Mouse (Mus musculus): ENCODE measurements at regions not wholly inside any gene's neighbourhood (a gene's known extent, or its start where the extent isn't known, plus 50 kb on each side); places are given as distances from the start of the nearest gene placed in this dataset.

DNA sequence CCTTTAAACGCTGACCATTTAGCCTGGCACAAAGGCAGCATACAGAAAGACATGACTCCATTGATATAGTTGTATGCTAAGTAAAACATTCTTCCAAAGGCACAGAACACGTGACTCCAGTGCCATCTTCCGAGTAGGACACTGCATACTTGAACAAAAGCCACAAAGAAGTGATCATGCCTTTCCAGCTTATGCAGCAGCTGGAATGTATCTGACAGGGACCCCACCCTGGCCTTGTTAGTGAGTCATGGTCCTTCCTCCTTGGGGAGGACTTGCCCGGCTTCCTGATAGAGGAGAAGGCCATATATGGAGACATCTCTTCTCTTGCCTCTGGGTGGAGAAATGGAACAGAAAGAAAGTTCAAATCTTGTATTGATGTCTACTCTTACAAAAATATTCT lies 749.8 kb downstream of the Inhba start:
- no peak for DNase-seq (ENCODE audit: low spot score)

DNA sequence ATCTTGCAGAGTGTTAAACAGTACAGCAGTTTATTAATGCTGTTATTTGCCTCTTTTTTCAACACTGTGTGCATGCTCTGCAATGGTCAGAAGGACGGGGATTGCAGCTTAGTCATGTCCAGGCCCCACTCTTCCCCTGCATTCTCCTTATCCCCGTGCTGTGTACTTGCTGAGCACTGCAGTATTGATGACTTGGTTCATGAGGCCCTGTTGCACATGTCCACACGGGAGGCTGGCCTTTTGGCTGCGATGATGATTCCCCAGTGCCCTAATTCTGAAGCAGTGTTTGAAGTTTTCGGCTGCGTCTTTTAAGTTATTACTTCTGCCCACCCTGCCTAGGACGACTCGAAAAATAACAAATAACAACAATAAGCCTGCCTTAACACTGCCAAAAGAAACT lies 750.7 kb downstream of the Inhba start:
- no peak for DNase-seq (ENCODE audit: low spot score)

DNA sequence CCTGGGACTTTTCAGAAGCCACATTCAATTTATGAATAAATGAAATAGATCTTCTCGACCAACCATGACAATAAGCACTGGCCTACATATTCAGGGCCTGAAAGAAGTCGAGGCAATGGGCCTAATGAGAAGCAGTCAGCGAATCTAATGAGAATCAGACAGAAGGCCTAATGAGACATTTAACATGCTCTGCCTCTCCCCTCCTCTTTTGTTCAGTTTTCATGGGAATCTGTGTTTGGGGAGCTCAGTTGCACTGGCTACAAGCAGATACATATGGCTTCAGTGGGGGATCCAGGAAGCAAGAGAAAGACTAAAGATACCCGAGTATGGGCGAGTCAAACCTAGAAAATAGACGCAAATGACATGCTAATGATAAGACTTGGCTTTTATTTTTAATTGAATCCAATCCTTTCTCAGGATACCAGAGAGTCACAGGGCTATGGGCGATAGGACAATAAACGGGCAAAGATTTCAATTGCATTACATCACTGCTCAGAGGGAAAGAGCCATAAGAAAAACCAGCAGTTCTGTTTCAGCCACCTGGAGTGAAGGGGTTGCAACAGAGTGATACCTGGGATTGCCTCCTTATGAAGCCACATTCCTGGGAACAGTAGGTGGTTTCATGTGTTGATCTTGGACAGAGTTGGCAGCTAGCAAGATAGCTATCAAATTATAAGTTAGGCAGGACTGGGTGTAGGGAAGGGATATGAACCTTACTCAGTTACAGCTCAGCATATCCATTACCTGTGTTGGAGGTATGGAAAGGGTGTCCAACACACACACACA lies 751.3 kb downstream of the Inhba start:
- no peak for DNase-seq (ENCODE audit: low spot score)

DNA sequence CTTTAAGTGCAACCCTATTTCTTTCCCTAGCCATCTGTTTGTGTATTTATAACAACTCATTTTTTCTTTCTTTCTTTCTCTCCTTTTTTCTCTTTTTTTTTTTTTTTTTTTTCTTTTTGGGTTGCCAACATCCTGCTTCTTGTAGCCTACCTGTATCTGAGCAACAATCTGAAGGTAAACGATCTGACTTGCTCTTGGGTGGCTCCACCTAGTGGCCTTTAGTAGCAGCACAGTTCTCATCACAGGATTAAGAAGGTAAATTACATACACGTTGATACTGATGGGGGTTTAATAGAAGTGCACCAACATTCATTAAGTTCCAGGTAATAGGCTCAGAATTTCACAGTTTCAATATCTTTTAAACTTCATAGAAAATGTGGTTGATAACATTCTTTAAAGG lies 752.1 kb downstream of the Inhba start:
- no peak for DNase-seq (ENCODE audit: low spot score)

DNA sequence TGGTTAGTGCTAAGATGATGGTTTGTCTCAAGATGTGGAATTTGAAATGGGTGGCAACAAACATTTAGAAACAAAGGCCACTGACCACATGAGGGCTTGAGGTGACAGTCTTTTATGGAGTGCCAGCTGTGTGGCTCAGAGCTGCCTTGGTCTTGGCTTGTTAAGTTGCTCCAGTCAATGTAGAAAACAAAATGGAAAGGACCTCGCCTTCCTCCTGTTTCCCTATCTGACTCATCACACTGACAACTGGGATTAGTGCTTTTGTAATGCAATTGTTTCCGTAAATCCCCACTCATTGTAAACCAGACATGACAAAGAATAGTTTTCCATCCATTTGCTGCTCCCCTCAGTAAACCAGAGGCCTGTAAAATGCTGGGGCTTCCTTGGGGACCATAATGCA lies 757.8 kb downstream of the Inhba start:
- DNase-seq (ENCODE audit: low spot score): no peak

DNA sequence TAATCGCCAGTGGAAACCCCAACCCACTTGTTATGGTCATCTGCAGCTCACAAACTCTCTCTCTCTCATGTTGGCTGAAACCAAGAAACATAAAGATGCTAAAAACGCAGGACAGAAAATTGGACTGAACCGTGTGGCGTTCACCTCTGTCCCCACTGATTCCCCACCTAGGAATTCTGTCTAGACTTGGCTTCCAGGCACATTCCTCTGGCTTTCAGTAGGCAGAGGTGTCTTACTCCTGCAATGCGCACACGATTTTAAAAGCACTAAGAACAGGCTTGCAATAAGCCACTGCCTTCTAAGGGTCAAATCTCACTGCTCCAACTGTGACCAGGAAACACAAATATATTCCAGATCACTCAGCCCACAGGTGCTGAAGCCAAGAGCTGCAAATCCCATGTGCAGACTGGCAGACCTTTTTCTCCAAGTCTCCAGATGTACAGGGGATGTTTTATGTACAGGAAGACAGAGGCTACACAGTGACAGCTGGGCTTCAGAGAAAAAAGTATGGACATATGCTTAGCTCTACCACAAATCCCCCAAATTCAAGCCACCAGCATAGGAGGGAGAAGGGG lies 758.3 kb downstream of the Inhba start:
- DNase-seq (ENCODE audit: low spot score): no peak

DNA sequence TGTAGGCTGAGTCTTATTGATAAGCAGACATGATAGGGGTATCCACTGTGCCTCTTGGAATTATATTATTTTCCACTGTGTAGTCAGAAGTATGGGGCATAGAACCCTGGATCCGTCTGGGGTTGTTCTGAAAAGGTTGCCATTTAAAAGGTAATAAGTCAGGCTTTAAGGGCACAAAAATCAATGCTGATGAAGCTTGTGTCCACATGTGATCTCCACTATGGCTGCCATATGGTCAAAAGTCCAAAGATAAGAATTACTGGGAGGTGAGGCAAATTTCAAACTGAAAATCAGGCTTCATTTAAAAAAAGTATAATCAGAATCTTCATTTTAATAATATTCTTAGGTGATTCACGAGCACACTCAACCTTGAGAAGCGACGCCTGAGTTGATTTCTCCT lies 760.2 kb downstream of the Inhba start:
- no peak for DNase-seq (ENCODE audit: low spot score)

DNA sequence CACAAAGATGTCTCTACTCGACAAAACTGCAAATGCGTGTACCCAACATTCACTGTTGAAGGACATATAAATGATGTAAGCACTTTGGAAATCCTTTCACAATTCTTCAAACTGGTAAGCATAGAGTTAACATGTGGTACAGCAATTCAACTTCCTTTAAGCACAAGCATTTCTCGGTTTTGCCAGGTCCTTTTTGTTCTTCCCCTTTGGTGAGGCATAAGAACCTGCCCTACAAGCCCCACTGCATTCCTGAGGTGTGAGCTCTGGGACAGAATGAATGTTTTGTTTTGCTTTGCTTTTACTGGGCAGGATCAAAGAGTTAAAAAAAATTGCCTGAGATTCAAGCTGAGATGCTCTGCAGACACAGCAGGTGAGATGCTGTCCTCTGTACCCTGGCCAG lies 793.9 kb downstream of the Inhba start:
- DNase-seq (ENCODE audit: low spot score): peak; percentile 19
